Mouse (Mus musculus) MEL (cell line): ENCODE results near the gene Arhgap5. TPM values are rescaled to one million over a fixed set of nuclear protein-coding genes. Genes with fewer than 3 reads are reported as not detected.

Experiments used
- DNase-seq: peaks from one replicate; pipeline ENCODE4 v3.0.0; 2011; ENCODE audit warnings: low read depth, low spot score
- H3K27ac ChIP-seq: 2 replicates; pipeline ENCODE4 v1.5.1; 2012; ENCODE audit warnings: low read depth, mild to moderate bottlenecking, control low read depth, low read length, moderate library complexity; ENCODE audit not compliant: control insufficient read depth
- H3K27me3 ChIP-seq, 2 experiments: fragments of 150-350 bp in 1 of 2; sonication (generic) in 1 of 2; 2 replicates each; pipeline ENCODE4 v1.6.1; 2012; ENCODE audit warnings: low read length in 2 of 2, mild to moderate bottlenecking in 2 of 2, improper control_type of control experiment in 1 of 2, moderate library complexity in 1 of 2; ENCODE audit not compliant: insufficient read depth in 2 of 2, control insufficient read depth in 1 of 2
- H3K36me3 ChIP-seq, 2 experiments: 2 replicates each; pipeline ENCODE4 v1.6.1; 2012 to 2014; ENCODE audit warnings: low read length in 2 of 2, improper control_type of control experiment in 1 of 2, inconsistent platforms in 1 of 2, mild to moderate bottlenecking in 1 of 2; ENCODE audit not compliant: insufficient read depth in 2 of 2, control insufficient read depth in 1 of 2
- H3K4me1 ChIP-seq, 2 experiments: fragments of 150-350 bp in 1 of 2; sonication (generic) in 1 of 2; 2 replicates each; pipeline ENCODE4 v1.6.1; 2012; ENCODE audit warnings: low read length in 2 of 2, improper control_type of control experiment in 1 of 2, mild to moderate bottlenecking in 1 of 2; ENCODE audit not compliant: insufficient read depth in 2 of 2, control insufficient read depth in 1 of 2
- H3K4me3 ChIP-seq, 2 experiments: fragments of 150-350 bp in 1 of 2; sonication (generic) in 1 of 2; 2 replicates each; pipeline ENCODE4 v1.5.1; 2012; ENCODE audit warnings: low read depth in 2 of 2, low read length in 2 of 2, mild to moderate bottlenecking in 2 of 2, moderate library complexity in 2 of 2, control low read depth in 1 of 2, improper control_type of control experiment in 1 of 2; ENCODE audit not compliant: control insufficient read depth in 1 of 2, insufficient read depth in 1 of 2
- H3K79me2 ChIP-seq: 2 replicates; pipeline ENCODE4 v1.6.1; 2012; ENCODE audit warnings: mild to moderate bottlenecking, low read length, moderate library complexity; ENCODE audit not compliant: control insufficient read depth, poor library complexity, insufficient read depth
- H3K9ac ChIP-seq: 2 replicates; pipeline ENCODE4 v1.6.1; 2012; ENCODE audit warnings: low read depth, mild to moderate bottlenecking, control low read depth, low read length, moderate library complexity; ENCODE audit not compliant: control insufficient read depth, poor library complexity, severe bottlenecking
- H3K9me3 ChIP-seq: fragments of 150-350 bp; sonication (generic); replicated peaks from 2 replicates; pipeline ENCODE4 v1.6.1; 2012; ENCODE audit warnings: mild to moderate bottlenecking, low read length, improper control_type of control experiment, moderate library complexity; ENCODE audit not compliant: insufficient read depth
- CHD2 ChIP-seq: IDR thresholded peaks from 2 replicates; pipeline ENCODE4 v1.6.1; 2011; ENCODE audit warnings: low read length, improper control_type of control experiment
- EP300 ChIP-seq, 2 experiments: IDR thresholded peaks; 2 replicates each; pipeline ENCODE4 v1.6.1; 2011; ENCODE audit warnings: improper control_type of control experiment in 2 of 2, low read length in 2 of 2, low read depth in 1 of 2, mild to moderate bottlenecking in 1 of 2
- ETS1 ChIP-seq: IDR thresholded peaks from 2 replicates; pipeline ENCODE4 v1.6.1; 2012; ENCODE audit warnings: low read depth, mild to moderate bottlenecking, inconsistent platforms, low read length, improper control_type of control experiment, moderate library complexity
- GATA1 ChIP-seq: IDR thresholded peaks from 2 replicates; pipeline ENCODE4 v1.6.1; 2011; ENCODE audit warnings: low read depth, low read length, improper control_type of control experiment
- HCFC1 ChIP-seq: IDR thresholded peaks from 2 replicates; pipeline ENCODE4 v1.6.1; 2012; ENCODE audit warnings: low read depth, mild to moderate bottlenecking, inconsistent platforms, low read length, improper control_type of control experiment, moderate library complexity
- JUND ChIP-seq: IDR thresholded peaks from 2 replicates; pipeline ENCODE4 v1.6.1; 2011; ENCODE audit warnings: low read depth, mild to moderate bottlenecking, improper control_type of control experiment, low read length
- MAFK ChIP-seq: IDR thresholded peaks from 2 replicates; pipeline ENCODE4 v1.6.1; 2011; ENCODE audit warnings: low read depth, mild to moderate bottlenecking, low read length, improper control_type of control experiment, borderline replicate concordance
- MXI1 ChIP-seq: IDR thresholded peaks from 2 replicates; pipeline ENCODE4 v1.6.1; 2011; ENCODE audit warnings: mild to moderate bottlenecking, low read depth, low read length, improper control_type of control experiment
- NELFE ChIP-seq: IDR thresholded peaks from 2 replicates; pipeline ENCODE4 v1.6.1; 2011; ENCODE audit warnings: low read depth, low read length, improper control_type of control experiment
- POLR2AphosphoS2 ChIP-seq: IDR thresholded peaks from 2 replicates; pipeline ENCODE4 v1.6.1; 2011; ENCODE audit warnings: low read length, improper control_type of control experiment
- POLR2AphosphoS5 ChIP-seq: IDR thresholded peaks from 2 replicates; pipeline ENCODE4 v1.6.1; 2012; ENCODE audit warnings: low read depth, borderline replicate concordance, mild to moderate bottlenecking, inconsistent platforms, low read length, moderate library complexity, mixed read lengths
- RCOR1 ChIP-seq: IDR thresholded peaks from 2 replicates; pipeline ENCODE4 v1.6.1; 2012; ENCODE audit warnings: low read depth, mild to moderate bottlenecking, inconsistent platforms, low read length, improper control_type of control experiment
- SIN3A ChIP-seq: IDR thresholded peaks from 2 replicates; pipeline ENCODE4 v1.6.1; 2012; ENCODE audit warnings: low read length, improper control_type of control experiment, inconsistent platforms
- TAL1 ChIP-seq: IDR thresholded peaks from 2 replicates; pipeline ENCODE4 v1.6.1; 2012; ENCODE audit warnings: mild to moderate bottlenecking, inconsistent platforms, low read length, moderate library complexity, mixed read lengths
- TCF12 ChIP-seq: IDR thresholded peaks from 2 replicates; pipeline ENCODE4 v1.6.1; 2014; ENCODE audit warnings: low read depth, mild to moderate bottlenecking, inconsistent platforms, low read length, improper control_type of control experiment, moderate library complexity
- USF2 ChIP-seq, 2 experiments: IDR thresholded peaks; 2 replicates each; pipeline ENCODE4 v1.6.1; 2011 to 2012; ENCODE audit warnings: improper control_type of control experiment in 2 of 2, low read length in 2 of 2, borderline replicate concordance in 1 of 2, inconsistent platforms in 1 of 2, low read depth in 1 of 2, mild to moderate bottlenecking in 1 of 2; ENCODE audit not compliant: insufficient read depth in 1 of 2
- polyA plus RNA-seq, 2 experiments: library from polyadenylated mRNA; stranded (reverse) in 1 of 2; unstranded in 1 of 2; fragments of >175 nt in 1 of 2; fragments of >200 nt in 1 of 2; gene quantifications; 2 replicates each; pipeline versions ENCODE4 v1.2.1 to v1.2.4; 2012; ENCODE audit warnings: low replicate concordance in 2 of 2, low read depth in 1 of 2; ENCODE audit not compliant: insufficient read length in 2 of 2, insufficient read depth in 1 of 2, missing spikeins in 1 of 2
- total RNA-seq: library from RNA; depleted of rRNA; stranded (reverse); fragments of 300-350 nt; gene quantifications from 2 replicates; pipeline ENCODE4 v1.2.3, GENCODE M21; 2012

Arhgap5 gene
- total and polyA plus RNA-seq, 3 experiments, result 10.5 to 108 (median 11.8) TPM

GRCm38 (mm10) chr12:52541294-52541693, 37.5 kb downstream of the Arhgap5 start:
- Histone ChIP-seq H3K9ac (no peak overlapping the region), H3K9me3 (no peaks in the 10 kb centered on the region), H3K4me1 (peaks cover 3 to 21% of the 10 kb centered on the region in 2 experiments; a peak in 3 of 4 replicates), H3K4me3 (no peak overlapping the region), H3K36me3 (peaks cover 0 to 34% of the 10 kb centered on the region in 2 experiments; a peak in 2 of 4 replicates), H3K27ac (no peak overlapping the region), H3K27me3 (no peaks in the 10 kb centered on the region), H3K79me2 (peaks cover 4% of the 10 kb centered on the region; the same call in 1 of the 2 replicates)
- peak in 1 of 2 experiments; percentile 66; a peak in 3 of 4 replicates for TF ChIP-seq EP300 (IDR thresholded peaks at IDR 0.05; ENCODE audit: low read depth in 1 of 2, low read length in 2 of 2)
- no peak for TF ChIP-seq NELFE
- TF ChIP-seq SIN3A, result peak; percentile 33; the same call in 1 of the 2 replicates
- no peak for TF ChIP-seq HCFC1
- TF ChIP-seq MXI1, result peak; percentile 95
- TF ChIP-seq GATA1, result peak; percentile 70
- DNase-seq, result peak; percentile 69

GRCm38 (mm10) chr12:52544532-52544931, 40.8 kb downstream of the Arhgap5 start:
- no peak for DNase-seq
- Histone ChIP-seq H3K9ac (no peak overlapping the region), H3K27ac (no peak overlapping the region)
- TF ChIP-seq TCF12 (peak; percentile 51; the same call in 1 of the 2 replicates), ETS1 (no peak), JUND (no peak), MAFK (no peak), RCOR1 (no peak), CHD2 (no peak), EP300 (IDR thresholded peaks at IDR 0.05; ENCODE audit: low read depth in 1 of 2, low read length in 2 of 2) (peak in 1 of 2 experiments; percentile 50; a peak in 2 of 4 replicates), TAL1 (no peak), GATA1 (peak; percentile 45; the same call in 1 of the 2 replicates), POLR2AphosphoS2 (no peak), POLR2AphosphoS5 (no peak), HCFC1 (no peak), USF2 (IDR thresholded peaks at IDR 0.05; ENCODE audit: borderline replicate concordance in 1 of 2, insufficient read depth in 1 of 2, low read depth in 1 of 2, low read length in 2 of 2) (no peak)
- TF ChIP-seq, all 39 proteins: peak for 3
- Histone ChIP-seq H3K79me2 (peaks cover 2% of the 10 kb centered on the region; the same call in 1 of the 2 replicates), H3K9me3 (no peaks in the 10 kb centered on the region), H3K4me3 (no peak overlapping the region), H3K27me3 (no peaks in the 10 kb centered on the region), H3K36me3 (peaks cover 0 to 23% of the 10 kb centered on the region in 2 experiments; a peak in 3 of 4 replicates), H3K4me1 (peaks cover 3 to 10% of the 10 kb centered on the region in 2 experiments; a peak in 3 of 4 replicates)
